Mouse (Mus musculus) cortical plate, adult 2 months (tissue): ENCODE data around the gene Spag7.

Source experiments
- CTCF ChIP-seq: fragments of 200-500 bp; IDR thresholded peaks from 2 replicates; pipeline ENCODE4 v1.5.1; 2011; ENCODE audit warnings: mild to moderate bottlenecking, control low read depth, low read length; ENCODE audit not compliant: insufficient read depth; ENCODE audit errors: extremely low read depth
- POLR2A ChIP-seq: fragments of 200-500 bp; IDR thresholded peaks from 2 replicates; pipeline ENCODE4 v1.6.1; 2011; ENCODE audit warnings: mild to moderate bottlenecking, low read length, control low read depth; ENCODE audit not compliant: insufficient read depth; ENCODE audit errors: extremely low read depth

DNA sequence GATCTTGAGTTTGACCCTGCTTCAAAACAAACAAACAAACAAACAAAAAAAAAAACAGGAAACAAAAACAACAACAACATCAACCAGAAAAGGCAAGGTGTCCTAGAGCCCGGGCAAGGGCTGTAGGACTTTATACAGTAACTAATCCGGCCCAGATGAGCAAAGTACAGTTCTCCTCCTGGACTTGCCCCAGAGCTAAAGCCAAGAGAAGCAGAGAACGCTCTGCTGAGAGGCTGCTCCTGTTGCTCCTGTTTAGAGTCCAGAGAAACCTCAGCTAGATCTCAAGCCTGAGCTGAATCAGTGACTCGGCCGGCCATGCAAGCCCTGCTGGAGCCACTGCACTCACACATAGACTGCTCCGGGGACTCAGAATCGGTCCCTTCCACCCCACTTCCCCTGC, 39.1 kb downstream of the Spag7 start:
- TF ChIP-seq CTCF (no peak), POLR2A (no peak)
